Mouse (Mus musculus) hindbrain, embryonic 12.5 days (tissue): ENCODE data around the gene Tmem104. TPM values are rescaled to one million over a fixed set of nuclear protein-coding genes. Genes with fewer than 3 reads are reported as not detected.

Experiments
- ATAC-seq: fragments of 200-750 bp; cut with Nextera tagmentation; 2 replicates; pipeline ENCODE4 v1.8.0; 2017; ENCODE audit warnings: moderate TSS enrichment; ENCODE audit not compliant: low FRiP score
- H3K27ac ChIP-seq: fragments of 300-500 bp; sonication (generic); 2 replicates; pipeline ENCODE4 v1.5.1; 2016; ENCODE audit warnings: mild to moderate bottlenecking
- H3K27me3 ChIP-seq: fragments of 300-500 bp; sonication (generic); 2 replicates; pipeline ENCODE4 v1.6.1; 2016; ENCODE audit warnings: mild to moderate bottlenecking
- H3K36me3 ChIP-seq: fragments of 300-500 bp; sonication (generic); 2 replicates; pipeline ENCODE4 v1.6.1; 2016; ENCODE audit warnings: mild to moderate bottlenecking
- H3K4me1 ChIP-seq: fragments of 300-500 bp; sonication (generic); 2 replicates; pipeline ENCODE4 v1.6.1; 2016
- H3K4me2 ChIP-seq: fragments of 300-500 bp; sonication (generic); replicated peaks from 2 replicates; pipeline ENCODE4 v1.6.1; 2016; ENCODE audit warnings: mild to moderate bottlenecking
- H3K4me3 ChIP-seq: fragments of 300-500 bp; sonication (generic); 2 replicates; pipeline ENCODE4 v1.5.1; 2016; ENCODE audit warnings: mild to moderate bottlenecking
- H3K9ac ChIP-seq: fragments of 300-500 bp; sonication (generic); 2 replicates; pipeline ENCODE4 v1.6.1; 2016; ENCODE audit warnings: mild to moderate bottlenecking, moderate library complexity
- H3K9me3 ChIP-seq: fragments of 300-500 bp; sonication (generic); replicated peaks from 2 replicates; pipeline ENCODE4 v1.6.1; 2016; ENCODE audit warnings: mild to moderate bottlenecking
- WGBS: fragments of 180-500 bp; shearing (Covaris S2); methylation state at CpG from one replicate; pipeline ENCODE4 v1.1.7; 2016; 5-methylcytosine and 5-hydroxymethylcytosine counted together
- polyA plus RNA-seq: library from polyadenylated mRNA; unstranded; fragments of >200 nt; fragmentation: Nextera tagmentation; extraction: Ambion mirVana; gene quantifications from 2 replicates; pipeline ENCODE4 v1.2.1, GENCODE M21; 2016

Tmem104 gene
- polyA plus RNA-seq, 1 experiment from 2014 or later = 10.4 TPM

DNA sequence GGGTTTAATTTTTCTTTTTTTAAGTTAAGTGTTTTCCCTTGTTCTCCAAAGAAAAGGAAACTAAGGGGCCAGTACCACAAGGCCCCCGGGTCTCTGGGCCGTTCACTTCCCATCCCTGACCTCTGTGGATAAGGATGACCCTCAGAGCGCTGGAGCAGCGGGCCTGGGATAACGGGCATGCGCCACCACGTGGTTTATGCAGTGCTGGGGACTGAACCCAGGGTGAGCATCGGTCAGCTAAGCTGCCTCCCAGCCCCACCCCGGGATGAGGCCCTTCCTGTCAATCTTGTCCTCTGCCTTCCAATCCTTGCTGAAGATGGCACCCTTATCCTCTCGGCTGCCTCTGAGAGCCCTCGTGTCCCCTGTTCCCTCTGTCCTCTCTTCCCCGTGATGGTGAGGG lies 40.4 kb downstream of the Tmem104 start:
- Histone ChIP-seq H3K27me3 (peaks cover 28% of the 10 kb centered on the region), H3K36me3 (no peaks in the 10 kb centered on the region), H3K4me1 (peaks cover 88% of the 10 kb centered on the region), H3K9ac (peak overlapping the region; percentile 32; the same call in 1 of the 2 replicates), H3K4me3 (no peak overlapping the region), H3K4me2 (no peak overlapping the region), H3K27ac (no peak overlapping the region), H3K9me3 (no peaks in the 10 kb centered on the region)
- no peak; the same call in 1 of the 2 replicates for ATAC-seq
- 25% methylated on average over 12 of the region's 12 CpGs for WGBS

- H3K4me3 ChIP-seq = no peak overlapping the region
- H3K4me1 ChIP-seq = peaks cover 88% of the 10 kb centered on the region
- ATAC-seq = no peak
- no peaks in the 10 kb centered on the region for H3K9me3 ChIP-seq
- H3K27ac ChIP-seq = no peak overlapping the region
- no peak overlapping the region for H3K4me2 ChIP-seq
- WGBS = 67% methylated on average over 7 of the region's 7 CpGs
- H3K36me3 ChIP-seq = no peaks in the 10 kb centered on the region
- no peak overlapping the region; the same call in 1 of the 2 replicates for H3K9ac ChIP-seq
- peaks cover 35% of the 10 kb centered on the region for H3K27me3 ChIP-seq
These were observed 41.1 kb downstream of the Tmem104 start for GRCm38 (mm10) chr11:115228430-115228829.

GRCm38 (mm10) chr11:115229021-115229930 lies 42.0 kb downstream of the Tmem104 start:
- ATAC-seq = no peak
- Histone ChIP-seq H3K36me3 (no peaks in the 10 kb centered on the region), H3K9ac (no peak overlapping the region), H3K4me3 (no peak overlapping the region), H3K9me3 (no peaks in the 10 kb centered on the region), H3K4me2 (no peak overlapping the region), H3K4me1 (peaks cover 89% of the 10 kb centered on the region), H3K27me3 (peaks cover 30% of the 10 kb centered on the region), H3K27ac (no peak overlapping the region)
- WGBS = 53% methylated on average over 15 of the region's 15 CpGs

GRCm38 (mm10) chr11:115231168-115231915 lies 44.1 kb downstream of the Tmem104 start:
- Histone ChIP-seq H3K4me3 (no peak overlapping the region), H3K9me3 (no peaks in the 10 kb centered on the region), H3K36me3 (no peaks in the 10 kb centered on the region), H3K4me2 (no peak overlapping the region), H3K4me1 (peaks cover 83% of the 10 kb centered on the region), H3K27ac (peak overlapping the region; percentile 23; the same call in 1 of the 2 replicates), H3K27me3 (peaks cover 28% of the 10 kb centered on the region), H3K9ac (no peak overlapping the region)
- ATAC-seq = no peak
- 49% methylated on average over 14 of the region's 14 CpGs for WGBS

- no peak for ATAC-seq
- Histone ChIP-seq H3K4me1 (peaks cover 83% of the 10 kb centered on the region), H3K4me3 (no peak overlapping the region), H3K9ac (no peak overlapping the region), H3K9me3 (no peaks in the 10 kb centered on the region), H3K4me2 (no peak overlapping the region), H3K27me3 (peaks cover 28% of the 10 kb centered on the region), H3K36me3 (no peaks in the 10 kb centered on the region), H3K27ac (peak overlapping the region; percentile 23; the same call in 1 of the 2 replicates)
- 34% methylated on average over 9 of the region's 9 CpGs for WGBS
These were observed 44.6 kb downstream of the Tmem104 start for GRCm38 (mm10) chr11:115231924-115232323.

DNA sequence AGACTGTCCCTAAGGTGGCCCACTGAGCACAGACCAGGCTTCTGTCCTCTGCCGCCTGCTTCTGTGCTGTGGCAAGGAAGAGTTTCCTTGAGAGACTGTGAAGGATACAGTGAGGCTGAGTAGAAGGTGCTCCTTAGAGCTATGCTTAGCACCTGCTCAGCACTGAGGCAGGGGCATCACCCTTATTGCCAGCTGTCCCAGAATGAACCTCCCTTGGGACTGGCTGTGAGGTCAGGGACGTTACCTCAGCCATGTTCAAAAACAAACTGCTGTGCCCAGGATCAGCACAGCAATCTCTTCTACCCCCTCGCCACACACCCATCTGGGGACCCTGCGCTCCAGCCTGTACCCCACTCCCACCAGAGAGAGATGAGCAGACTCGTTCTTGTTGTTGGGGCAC lies 45.6 kb downstream of the Tmem104 start:
- WGBS = 62% methylated on average over 5 of the region's 5 CpGs
- H3K27me3 ChIP-seq = peaks cover 28% of the 10 kb centered on the region

GRCm38 (mm10) chr11:115233526-115234290 lies 46.4 kb downstream of the Tmem104 start:
- Histone ChIP-seq H3K4me3 (no peak overlapping the region), H3K4me2 (no peak overlapping the region), H3K4me1 (peaks cover 74% of the 10 kb centered on the region), H3K27me3 (peaks cover 25% of the 10 kb centered on the region), H3K36me3 (no peaks in the 10 kb centered on the region), H3K27ac (peak overlapping the region; percentile 45), H3K9me3 (no peaks in the 10 kb centered on the region), H3K9ac (no peak overlapping the region)
- ATAC-seq = peak; percentile 53
- 34% methylated on average over 20 of the region's 20 CpGs for WGBS

More for the DNA sequence above, 45.6 kb downstream of the Tmem104 start:
- Histone ChIP-seq H3K9ac (no peak overlapping the region), H3K9me3 (no peaks in the 10 kb centered on the region), H3K4me3 (no peak overlapping the region), H3K4me2 (no peak overlapping the region), H3K4me1 (peaks cover 75% of the 10 kb centered on the region), H3K27ac (no peak overlapping the region), H3K36me3 (no peaks in the 10 kb centered on the region)
- ATAC-seq = no peak

DNA sequence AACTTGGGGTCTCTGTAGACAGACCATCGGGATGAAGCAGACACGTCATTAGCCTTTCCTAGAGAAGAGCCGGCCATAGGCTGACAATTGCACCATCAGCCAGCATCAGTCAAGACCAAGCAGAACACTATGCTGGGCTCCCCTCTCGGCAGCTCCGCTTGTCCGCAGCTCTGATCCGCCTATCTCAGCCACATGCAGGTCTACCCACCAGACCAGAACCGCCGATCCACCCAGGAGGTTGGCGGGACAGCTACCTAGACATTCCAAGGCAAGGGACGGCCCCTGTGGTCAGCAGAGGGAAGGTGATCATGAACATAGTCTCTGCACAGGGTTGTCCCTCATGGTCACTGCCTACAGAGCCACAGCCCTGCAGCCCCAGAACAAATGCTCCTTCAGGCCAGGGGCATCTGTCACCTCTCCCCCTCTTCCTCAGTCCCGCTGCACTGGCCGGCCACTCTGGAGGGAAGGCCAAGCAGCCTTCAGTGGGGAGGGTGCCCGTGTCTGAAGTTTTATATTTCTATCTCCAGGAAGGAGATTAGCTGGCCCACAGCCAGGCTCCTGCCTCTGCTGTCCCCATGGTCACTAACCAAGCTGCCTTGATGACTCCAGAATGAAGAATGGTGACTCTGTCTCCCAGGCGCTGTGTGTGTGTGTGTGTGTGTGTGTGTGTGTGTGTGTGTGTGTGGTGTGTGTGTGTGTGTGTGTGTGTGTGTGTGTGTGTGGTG lies 47.2 kb downstream of the Tmem104 start:
- H3K4me3 ChIP-seq = no peak overlapping the region
- H3K4me2 ChIP-seq = no peak overlapping the region
- H3K27me3 ChIP-seq = peaks cover 21% of the 10 kb centered on the region
- H3K9me3 ChIP-seq = no peaks in the 10 kb centered on the region
- H3K4me1 ChIP-seq = peaks cover 74% of the 10 kb centered on the region
- H3K9ac ChIP-seq = no peak overlapping the region
- no peaks in the 10 kb centered on the region for H3K36me3 ChIP-seq
- WGBS = 68% methylated on average over 15 of the region's 15 CpGs
- no peak; the same call in 1 of the 2 replicates for ATAC-seq
- H3K27ac ChIP-seq = peak overlapping the region; percentile 45; the same call in 1 of the 2 replicates

DNA sequence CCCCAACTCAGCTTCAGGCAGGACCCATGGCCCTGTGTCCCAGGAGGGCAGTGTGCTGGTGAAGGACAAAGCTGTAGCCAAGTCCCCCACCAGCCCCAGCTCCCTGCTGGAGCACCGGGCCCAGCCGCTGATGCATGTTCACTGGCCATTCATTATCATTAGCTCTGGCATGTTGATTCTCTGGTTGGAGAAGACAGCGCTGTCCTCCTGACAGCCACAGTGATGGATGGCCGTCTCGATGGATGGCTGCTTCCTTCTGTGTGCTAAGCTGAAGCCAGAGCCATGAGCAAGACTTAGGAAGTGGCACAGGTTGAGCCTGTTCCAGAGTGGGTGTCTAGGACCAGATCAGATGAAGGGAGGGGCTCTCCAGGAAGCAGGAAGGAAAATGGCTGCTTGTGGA lies 49.3 kb downstream of the Tmem104 start:
- H3K9ac ChIP-seq = 0 out of 2 replicates have a peak overlapping the region, but pooled peaks have one; percentile 27

GRCm38 (mm10) chr11:115241402-115241801 lies 54.1 kb downstream of the Tmem104 start:
- Histone ChIP-seq H3K27me3 (peaks cover 23% of the 10 kb centered on the region; the same call in 1 of the 2 replicates), H3K27ac (no peak overlapping the region), H3K9ac (no peak overlapping the region), H3K36me3 (peaks cover 7% of the 10 kb centered on the region), H3K4me2 (no peak overlapping the region), H3K4me3 (no peak overlapping the region), H3K9me3 (no peaks in the 10 kb centered on the region), H3K4me1 (peaks cover 58% of the 10 kb centered on the region)
- ATAC-seq = no peak
- WGBS = 86% methylated on average over 11 of the region's 11 CpGs

More for the DNA sequence above, 49.3 kb downstream of the Tmem104 start:
- Histone ChIP-seq H3K9me3 (no peaks in the 10 kb centered on the region), H3K27me3 (peaks cover 17% of the 10 kb centered on the region; the same call in 1 of the 2 replicates), H3K4me3 (no peak overlapping the region), H3K4me1 (peaks cover 79% of the 10 kb centered on the region), H3K4me2 (no peak overlapping the region), H3K36me3 (no peaks in the 10 kb centered on the region), H3K27ac (peak overlapping the region; percentile 66)
- ATAC-seq = peak; percentile 44
- 18% methylated on average over 5 of the region's 5 CpGs for WGBS

- no peak overlapping the region for H3K27ac ChIP-seq
- H3K9me3 ChIP-seq = no peaks in the 10 kb centered on the region
- H3K9ac ChIP-seq = no peak overlapping the region
- H3K27me3 ChIP-seq = peaks cover 36% of the 10 kb centered on the region
- no peak overlapping the region for H3K4me3 ChIP-seq
- WGBS = 77% methylated on average over 3 of the region's 3 CpGs
- peaks cover 65% of the 10 kb centered on the region for H3K4me1 ChIP-seq
- H3K4me2 ChIP-seq = no peak overlapping the region
- no peak for ATAC-seq
- H3K36me3 ChIP-seq = peaks cover 7% of the 10 kb centered on the region
These were observed 55.5 kb downstream of the Tmem104 start for GRCm38 (mm10) chr11:115242746-115243145.
